Mouse (Mus musculus) hindbrain, embryonic 13.5 days (tissue): Measurements from ENCODE around the gene Gm5269. TPM values are rescaled to one million over a fixed set of nuclear protein-coding genes. Genes with fewer than 3 reads are reported as not detected.

ENCODE experiments used
- polyA plus RNA-seq: library from polyadenylated mRNA; unstranded; fragments of >200 nt; fragmentation: Nextera tagmentation; extraction: Ambion mirVana; gene quantifications from 2 replicates; pipeline ENCODE4 v1.2.1, GENCODE M21; 2015

The Gm5269 gene
- polyA plus RNA-seq, 1 experiment from 2014 or later: not detected

Other genes with a start within 250 kb of the Gm5269 start
- gene Wdr75, start 95.1 kb downstream of the Gm5269 start, polyA plus RNA-seq: 59.1 and 59.5 TPM in 2 replicates
- 32.0 and 38.1 TPM in 2 replicates for gene Slc40a1, start 36.2 kb upstream of the Gm5269 start, polyA plus RNA-seq
- gene Dnah7b, start 176.0 kb upstream of the Gm5269 start, polyA plus RNA-seq: 3.0 and 3.2 TPM in 2 replicates